Mouse (Mus musculus) regulatory T cell (primary cell): Measurements from ENCODE around the gene Nkx3-2.

Source experiments
- in situ Hi-C: fragments of 300-600 bp; cut with MboI, MseI; formaldehyde crosslinking; loops from one replicate; pipeline ENCODE4 v1.15.1; 2025; ENCODE audit warnings: high pct_unique_total_duplicates

The Nkx3-2 gene

GRCm38 (mm10) chr5:41763731-41764721 is at the start of gene Nkx3-2:
Gene Nkx3-2, minus strand, starts transcription at chr5:41764501.
- in situ Hi-C loops: no loop called here

- in situ Hi-C loops: no loop called here
Observed at GRCm38 (mm10) chr5:41812516-41812915, 48.2 kb upstream of the Nkx3-2 start.

- in situ Hi-C loops: no loop called here
Observed at GRCm38 (mm10) chr5:41811279-41811678, 47.0 kb upstream of the Nkx3-2 start.

- in situ Hi-C loops: no loop called here
Observed at GRCm38 (mm10) chr5:41807383-41807782, 43.1 kb upstream of the Nkx3-2 start.

- in situ Hi-C loops: no loop called here
Observed at GRCm38 (mm10) chr5:41806176-41806575, 41.9 kb upstream of the Nkx3-2 start.

GRCm38 (mm10) chr5:41805085-41805484 is 40.8 kb upstream of the Nkx3-2 start:
- in situ Hi-C loops: no loop called here

GRCm38 (mm10) chr5:41804643-41805042 is 40.3 kb upstream of the Nkx3-2 start:
- in situ Hi-C loops: no loop called here

GRCm38 (mm10) chr5:41801622-41802021 is 37.3 kb upstream of the Nkx3-2 start:
- in situ Hi-C loops: no loop called here

- in situ Hi-C loops: no loop called here
Observed at GRCm38 (mm10) chr5:41794434-41794833, 30.1 kb upstream of the Nkx3-2 start.

GRCm38 (mm10) chr5:41790517-41790916 is 26.2 kb upstream of the Nkx3-2 start:
- in situ Hi-C loops: no loop called here

GRCm38 (mm10) chr5:41788877-41789276 is 24.6 kb upstream of the Nkx3-2 start:
- in situ Hi-C loops: no loop called here

GRCm38 (mm10) chr5:41781890-41782289 is 17.6 kb upstream of the Nkx3-2 start:
- in situ Hi-C loops: no loop called here

- in situ Hi-C loops: no loop called here
Observed at GRCm38 (mm10) chr5:41780026-41780425, 15.7 kb upstream of the Nkx3-2 start.

- in situ Hi-C loops: no loop called here
Observed at GRCm38 (mm10) chr5:41775728-41776127, 11.4 kb upstream of the Nkx3-2 start.

GRCm38 (mm10) chr5:41775273-41775672 is 11.0 kb upstream of the Nkx3-2 start:
- in situ Hi-C loops: no loop called here

GRCm38 (mm10) chr5:41768382-41769040 is 4.2 kb upstream of the Nkx3-2 start:
- in situ Hi-C loops: loop anchor here (5.0 kb wide), 2 partner anchors 636 to 716 kb away; no protein-coding TSS in a partner anchor

GRCm38 (mm10) chr5:41767296-41768200 is 3.2 kb upstream of the Nkx3-2 start:
- in situ Hi-C loops: loop anchor here (5.0 kb wide), 2 partner anchors 635 to 715 kb away; no protein-coding TSS in a partner anchor

- in situ Hi-C loops: loop anchor here (5.0 kb wide), 2 partner anchors 634 to 714 kb away; no protein-coding TSS in a partner anchor
Observed at GRCm38 (mm10) chr5:41766406-41767010, 2.2 kb upstream of the Nkx3-2 start.

GRCm38 (mm10) chr5:41765626-41766405 is 1.5 kb upstream of the Nkx3-2 start:
- in situ Hi-C loops: loop anchor here (5.0 kb wide), 2 partner anchors 634 to 714 kb away; no protein-coding TSS in a partner anchor
